Mouse (Mus musculus) CH12.LX (cell line): Measurements from ENCODE around the gene Nrm. TPM values are rescaled to one million over a fixed set of nuclear protein-coding genes. Genes with fewer than 3 reads are reported as not detected.

Experiments
- DNase-seq: peaks from one replicate; pipeline ENCODE4 v3.0.0-alpha.2; 2013; ENCODE audit errors: extremely low read depth
- H3K27ac ChIP-seq: 2 replicates; pipeline ENCODE4 v1.5.1; 2012; ENCODE audit warnings: low read depth, mild to moderate bottlenecking, control low read depth, moderate library complexity; ENCODE audit not compliant: insufficient read depth
- H3K27me3 ChIP-seq: replicated peaks from 2 replicates; pipeline ENCODE3; 2012; ENCODE audit warnings: inconsistent platforms
- H3K36me3 ChIP-seq, 2 experiments: replicated peaks in 1 of 2; 2 replicates each; pipeline versions ENCODE3 to v1.6.1; 2012; ENCODE audit warnings: inconsistent platforms in 1 of 2, low read length in 1 of 2, mild to moderate bottlenecking in 1 of 2, mixed read lengths in 1 of 2, moderate library complexity in 1 of 2; ENCODE audit not compliant: control insufficient read depth in 1 of 2, insufficient read depth in 1 of 2
- H3K4me1 ChIP-seq, 2 experiments: 2 replicates each; pipeline ENCODE4 v1.6.1; 2012; ENCODE audit warnings: inconsistent platforms in 1 of 2, moderate library complexity in 1 of 2; ENCODE audit not compliant: insufficient read depth in 2 of 2, control insufficient read depth in 1 of 2
- H3K4me2 ChIP-seq: 2 replicates; pipeline ENCODE4 v1.6.1; 2012; ENCODE audit warnings: low read depth, mild to moderate bottlenecking, control low read depth; ENCODE audit not compliant: poor library complexity, insufficient read depth, severe bottlenecking
- H3K4me3 ChIP-seq, 3 experiments: fragments of 150-350 bp in 1 of 3; sonication (generic) in 1 of 3; replicated peaks in 1 of 3; 2 replicates each; pipeline versions ENCODE3 to v1.5.1; 2011 to 2012; ENCODE audit warnings: low read depth in 2 of 3, low read length in 2 of 3, mild to moderate bottlenecking in 2 of 3, moderate library complexity in 2 of 3, control low read depth in 1 of 3, improper control_type of control experiment in 1 of 3, inconsistent platforms in 1 of 3, mixed read lengths in 1 of 3; ENCODE audit not compliant: poor library complexity in 1 of 3
- H3K79me2 ChIP-seq: replicated peaks from 2 replicates; pipeline ENCODE4 v1.6.1; 2012; ENCODE audit warnings: mild to moderate bottlenecking, moderate library complexity; ENCODE audit not compliant: control insufficient read depth, poor library complexity, insufficient read depth, severe bottlenecking; ENCODE audit errors: extremely low read depth
- H3K9ac ChIP-seq: 2 replicates; pipeline ENCODE4 v1.6.1; 2012; ENCODE audit warnings: low read depth, mild to moderate bottlenecking, control low read depth, moderate library complexity; ENCODE audit not compliant: insufficient read depth
- H3K9me3 ChIP-seq: replicated peaks from 2 replicates; pipeline ENCODE3; 2012; ENCODE audit warnings: low read length, inconsistent platforms, mixed read lengths
- CTCF ChIP-seq, 2 experiments: IDR thresholded peaks in 1 of 2; conservative IDR thresholded peaks in 1 of 2; 2 replicates each; pipeline ENCODE4 v1.5.1; 2011 to 2012; ENCODE audit warnings: low read depth in 2 of 2, low read length in 2 of 2, improper control_type of control experiment in 1 of 2, inconsistent platforms in 1 of 2, mild to moderate bottlenecking in 1 of 2, moderate library complexity in 1 of 2
- E2F4 ChIP-seq: IDR thresholded peaks from 2 replicates; pipeline ENCODE4 v1.6.1; 2011; ENCODE audit warnings: low read depth, low read length, improper control_type of control experiment; ENCODE audit not compliant: insufficient replicate concordance
- EP300 ChIP-seq: IDR thresholded peaks from 2 replicates; pipeline ENCODE4 v1.6.1; 2011; ENCODE audit warnings: low read length, improper control_type of control experiment
- ETS1 ChIP-seq: conservative IDR thresholded peaks from 2 replicates; pipeline ENCODE4 v1.6.1; 2012; ENCODE audit warnings: low read depth, mild to moderate bottlenecking, inconsistent platforms, low read length, improper control_type of control experiment, moderate library complexity
- GABPA ChIP-seq: IDR thresholded peaks from 2 replicates; pipeline ENCODE4 v1.6.1; 2012; ENCODE audit warnings: low read depth, low read length, improper control_type of control experiment, inconsistent platforms; ENCODE audit not compliant: insufficient replicate concordance
- IRF4 ChIP-seq: IDR thresholded peaks from 2 replicates; pipeline ENCODE4 v1.6.1; 2014; ENCODE audit warnings: low read depth, mild to moderate bottlenecking, inconsistent platforms, low read length, improper control_type of control experiment
- JUN ChIP-seq: IDR thresholded peaks from 2 replicates; pipeline ENCODE4 v1.6.1; 2011; ENCODE audit warnings: low read depth, mild to moderate bottlenecking, low read length, improper control_type of control experiment, moderate library complexity; ENCODE audit not compliant: insufficient read depth
- JUND ChIP-seq: conservative IDR thresholded peaks from 2 replicates; pipeline ENCODE4 v1.6.1; 2011; ENCODE audit warnings: low read depth, low read length, improper control_type of control experiment
- KAT2A ChIP-seq: IDR thresholded peaks from 2 replicates; pipeline ENCODE4 v1.6.1; 2012; ENCODE audit warnings: low read length, improper control_type of control experiment, inconsistent platforms; ENCODE audit not compliant: insufficient replicate concordance
- MAFK ChIP-seq: IDR thresholded peaks from 2 replicates; pipeline ENCODE4 v1.6.1; 2011; ENCODE audit warnings: low read length, improper control_type of control experiment; ENCODE audit not compliant: insufficient replicate concordance
- MAZ ChIP-seq: IDR thresholded peaks from 2 replicates; pipeline ENCODE4 v1.6.1; 2012; ENCODE audit warnings: low read depth, mild to moderate bottlenecking, inconsistent platforms, low read length, improper control_type of control experiment, moderate library complexity
- MEF2A ChIP-seq: IDR thresholded peaks from 2 replicates; pipeline ENCODE4 v1.6.1; 2014; ENCODE audit warnings: low read depth, mild to moderate bottlenecking, inconsistent platforms, low read length, improper control_type of control experiment, borderline replicate concordance
- MXI1 ChIP-seq: IDR thresholded peaks from 2 replicates; pipeline ENCODE4 v1.6.1; 2011; ENCODE audit warnings: mild to moderate bottlenecking, low read depth, low read length, improper control_type of control experiment
- MYC ChIP-seq: IDR thresholded peaks from 2 replicates; pipeline ENCODE4 v1.6.1; 2011; ENCODE audit warnings: low read depth, mild to moderate bottlenecking, improper control_type of control experiment, low read length
- PAX5 ChIP-seq: IDR thresholded peaks from 2 replicates; pipeline ENCODE4 v1.6.1; 2012; ENCODE audit warnings: low read length, inconsistent platforms, mixed read lengths
- POLR2A ChIP-seq: IDR thresholded peaks from 2 replicates; pipeline ENCODE4 v1.6.1; 2011; ENCODE audit warnings: low read depth, mild to moderate bottlenecking, improper control_type of control experiment, low read length
- POLR2AphosphoS2 ChIP-seq: IDR thresholded peaks from 2 replicates; pipeline ENCODE4 v1.6.1; 2011; ENCODE audit warnings: low read depth, low read length, improper control_type of control experiment
- RCOR1 ChIP-seq: conservative IDR thresholded peaks from 2 replicates; pipeline ENCODE4 v1.6.1; 2012; ENCODE audit warnings: low read depth, mild to moderate bottlenecking, inconsistent platforms, low read length, improper control_type of control experiment
- TCF12 ChIP-seq: IDR thresholded peaks from 2 replicates; pipeline ENCODE4 v1.6.1; 2014; ENCODE audit warnings: low read depth, mild to moderate bottlenecking, inconsistent platforms, low read length, improper control_type of control experiment
- UBTF ChIP-seq: IDR thresholded peaks from 2 replicates; pipeline ENCODE4 v1.6.1; 2012; ENCODE audit warnings: low read depth, mild to moderate bottlenecking, inconsistent platforms, low read length, improper control_type of control experiment, moderate library complexity
- USF1 ChIP-seq: IDR thresholded peaks from 2 replicates; pipeline ENCODE4 v1.6.1; 2014; ENCODE audit warnings: low read depth, mild to moderate bottlenecking, inconsistent platforms, low read length, improper control_type of control experiment
- USF2 ChIP-seq: conservative IDR thresholded peaks from 2 replicates; pipeline ENCODE4 v1.6.1; 2011; ENCODE audit warnings: low read depth, low read length, improper control_type of control experiment
- ZC3H11A ChIP-seq: IDR thresholded peaks from 2 replicates; pipeline ENCODE4 v1.6.1; 2012; ENCODE audit warnings: low read depth, mild to moderate bottlenecking, inconsistent platforms, low read length, improper control_type of control experiment
- ZNF384 ChIP-seq: IDR thresholded peaks from 2 replicates; pipeline ENCODE4 v1.6.1; 2012; ENCODE audit warnings: low read depth, low read length, improper control_type of control experiment, inconsistent platforms
- dilution Hi-C: fragments of 300-500 bp; cut with MboI; formaldehyde crosslinking; loops from 2 replicates; pipeline ENCODE4 v1.14.3; 2020; ENCODE audit warnings: low sequenced_read_pairs; ENCODE audit not compliant: extremely low pct_unique_long_range_greater_than_20kb, extremely low pct_ligation_motif_present
- in situ Hi-C: fragments of 300-500 bp; cut with MboI; formaldehyde crosslinking; loops from 3 replicates; pipeline ENCODE4 v1.14.3; 2019; ENCODE audit warnings: low sequenced_read_pairs, low pct_ligation_motif_present, low pct_unique_long_range_greater_than_20kb, mixed read lengths
- polyA plus RNA-seq: library from polyadenylated mRNA; unstranded; fragments of >175 nt; gene quantifications from 2 replicates; pipeline ENCODE4 v1.2.1, GENCODE M21; 2012; ENCODE audit warnings: low read depth; ENCODE audit not compliant: insufficient read length
- total RNA-seq, 2 experiments: library from RNA; depleted of rRNA; stranded (reverse); fragments of 300-350 nt in 1 of 2; fragments of >200 nt in 1 of 2; gene quantifications; 2 replicates each; pipeline ENCODE4 v1.2.3; 2012 to 2014

Nrm gene
- total and polyA plus RNA-seq, 3 experiments = 12.1 to 16.7 (median 15.4) TPM

GRCm38 (mm10) chr17:35896781-35897643, 35.9 kb downstream of the Nrm start, which contains the start of gene 2310061I04Rik (continued):
- TF ChIP-seq UBTF = peak; percentile 40; the same call in 1 of the 2 replicates
- no peak for TF ChIP-seq EP300
- no peak for TF ChIP-seq ZNF384
- no peak for TF ChIP-seq ZC3H11A
- TF ChIP-seq POLR2A = peak; percentile 50
- TF ChIP-seq TCF12 = peak; percentile 46; the same call in 1 of the 2 replicates
- no peak for TF ChIP-seq E2F4
- no peak for TF ChIP-seq RCOR1
- TF ChIP-seq MEF2A = peak; percentile 8; the same call in 1 of the 2 replicates
- no peak for TF ChIP-seq JUN
- TF ChIP-seq PAX5 = no peak
- TF ChIP-seq MAFK = no peak
- TF ChIP-seq POLR2AphosphoS2 = 0 out of 2 replicates have a peak, but pooled peaks have one; percentile 77
- TF ChIP-seq MYC = no peak
- no peak for TF ChIP-seq CTCF (conservative IDR thresholded peaks at IDR 0.05 in 1 of 2, IDR thresholded peaks at IDR 0.05 in 1 of 2; ENCODE audit: low read depth in 2 of 2, low read length in 2 of 2)
- peak; percentile 72 for TF ChIP-seq MAZ
- TF ChIP-seq GABPA = no peak
- no peak for TF ChIP-seq JUND
- no peak; the same call in 1 of the 2 replicates for TF ChIP-seq IRF4
- no peak for TF ChIP-seq USF1
- peak; percentile 82 for TF ChIP-seq MXI1

GRCm38 (mm10) chr17:35897644-35898573, 36.8 kb downstream of the Nrm start:
- Histone ChIP-seq H3K4me2 (peak overlapping the region; percentile 68), H3K79me2 (peaks cover 9% of the 10 kb centered on the region), H3K27me3 (no peaks in the 10 kb centered on the region), H3K36me3 (peaks cover 17 to 58% of the 10 kb centered on the region in 2 experiments), H3K9me3 (no peaks in the 10 kb centered on the region), H3K4me1 (peaks cover 7 to 23% of the 10 kb centered on the region in 2 experiments), H3K27ac (peak overlapping the region; percentile 87), H3K9ac (peak overlapping the region; percentile 41), H3K4me3 (peak overlapping the region; percentile 18 to 87 (median 36))
- dilution Hi-C loops = no loop called here
- DNase-seq = peak; percentile 73
- in situ Hi-C loops = no loop called here
- TF ChIP-seq ETS1 = no peak
- TF ChIP-seq KAT2A = 0 out of 2 replicates have a peak, but pooled peaks have one; percentile 47
- TF ChIP-seq POLR2AphosphoS2 = 0 out of 2 replicates have a peak, but pooled peaks have one; percentile 26
- TF ChIP-seq E2F4 = no peak
- TF ChIP-seq MYC = peak; percentile 66; the same call in 1 of the 2 replicates
- TF ChIP-seq POLR2A = peak; percentile 42; the same call in 1 of the 2 replicates
- no peak for TF ChIP-seq MEF2A
- TF ChIP-seq EP300 = 0 out of 2 replicates have a peak, but pooled peaks have one; percentile 7
- no peak for TF ChIP-seq USF2
